Mouse (Mus musculus) left cerebral cortex, postnatal 10 days (tissue): ENCODE data around the gene Mrpl28. TPM values are rescaled to one million over a fixed set of nuclear protein-coding genes. Genes with fewer than 3 reads are reported as not detected.
"Not testable (repeated sequence)": the region's sequence is repeated elsewhere in the genome, so short reads cannot be mapped to it uniquely, and the experiment has no call there.

Source experiments
- DNase-seq, 2 experiments: peaks; one replicate each; pipeline ENCODE4 v3.0.0; 2021 to 2022; ENCODE audit warnings: low spot score in 2 of 2, mixed read lengths in 1 of 2; ENCODE audit errors: extremely low spot score in 1 of 2
- intact Hi-C: fragments of 180-260 bp; cut with DNase I; formaldehyde crosslinking; loops from one replicate; pipeline ENCODE4 v1.15.1; 2025
- total RNA-seq, 2 experiments: library from RNA; stranded (reverse); gene quantifications; 2 replicates each; pipeline ENCODE4 v1.2.3; 2021

Gene Mrpl28
- total RNA-seq, 2 experiments from 2014 or later = 78.1 to 82.1 TPM

DNA sequence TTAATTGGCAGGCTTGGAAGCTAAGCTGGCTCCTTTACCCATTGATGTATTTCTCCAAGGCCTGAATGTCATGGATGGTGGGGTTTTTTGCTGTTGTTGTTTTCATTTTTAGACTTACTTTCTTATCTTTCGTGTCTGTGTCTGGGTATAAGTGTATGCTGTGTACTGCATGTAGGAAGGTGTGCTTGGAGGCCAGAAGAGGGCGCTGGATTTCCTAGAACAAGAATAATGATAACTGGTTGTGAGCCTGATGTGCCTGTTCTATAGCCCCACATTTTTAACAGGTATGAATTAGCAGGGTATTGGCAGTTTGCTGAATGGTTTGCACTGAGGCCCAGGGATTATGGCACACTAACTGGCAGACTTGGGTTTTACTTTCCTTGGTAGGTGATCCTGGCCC, 25.8 kb downstream of the Mrpl28 start:
- DNase-seq = no peak
- intact Hi-C loops = no loop called here

DNA sequence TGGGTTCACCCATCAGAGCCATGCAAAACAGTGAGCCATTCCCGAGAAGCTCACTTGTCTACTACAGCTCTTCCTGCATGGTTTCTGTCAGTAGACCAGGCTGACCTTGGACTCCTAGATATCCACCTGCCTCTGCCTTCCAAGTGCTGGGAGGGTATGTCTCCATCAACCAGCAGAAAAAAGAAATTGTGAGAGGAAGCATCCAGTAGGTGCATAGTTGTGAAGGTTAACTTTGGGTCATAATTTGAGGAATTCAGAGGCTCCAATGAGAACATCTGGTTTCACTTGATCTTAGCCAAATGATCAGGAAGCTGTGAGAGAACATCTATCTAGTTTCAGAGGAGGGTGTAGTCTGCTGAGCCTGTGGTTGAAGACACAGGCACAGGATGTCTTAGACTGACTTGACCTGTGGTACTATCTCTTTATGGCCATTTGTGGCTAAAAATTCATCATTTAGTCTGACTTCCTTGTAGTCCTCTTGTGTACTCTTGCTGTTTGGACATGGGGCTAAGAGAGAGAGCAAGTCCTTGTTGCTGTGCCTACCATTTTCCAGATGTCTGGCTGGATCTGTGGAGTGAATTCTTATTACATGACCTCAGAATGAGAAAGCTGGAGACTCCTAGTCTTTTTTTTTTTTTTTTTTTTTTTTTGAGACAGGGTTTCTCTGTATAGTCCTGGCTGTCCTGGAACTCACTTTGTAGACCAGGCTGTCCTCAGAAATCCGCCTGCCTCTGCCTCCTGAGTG, 28.8 kb downstream of the Mrpl28 start:
- intact Hi-C loops = no loop called here
- DNase-seq = no peak

DNA sequence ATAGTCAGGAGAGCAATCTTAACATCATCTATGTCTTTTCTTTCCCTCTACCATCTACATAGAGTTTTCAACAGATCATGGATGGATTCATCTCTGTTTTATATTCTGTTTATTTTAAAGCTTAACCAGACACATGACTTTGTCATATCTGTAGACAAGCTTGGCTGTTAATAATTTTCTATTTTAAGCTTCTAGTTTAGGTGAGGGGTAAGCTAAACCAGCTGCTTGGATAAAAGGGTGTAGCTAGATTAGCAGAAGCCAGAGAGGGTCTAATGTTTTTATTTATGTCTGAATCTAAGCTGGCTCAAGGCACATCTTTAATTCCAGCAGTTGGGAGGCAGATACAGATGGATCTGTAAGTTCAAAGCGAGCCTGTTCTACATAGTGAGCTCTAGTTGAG, 39.4 kb downstream of the Mrpl28 start:
- no peak for DNase-seq
- intact Hi-C loops = no loop called here

DNA sequence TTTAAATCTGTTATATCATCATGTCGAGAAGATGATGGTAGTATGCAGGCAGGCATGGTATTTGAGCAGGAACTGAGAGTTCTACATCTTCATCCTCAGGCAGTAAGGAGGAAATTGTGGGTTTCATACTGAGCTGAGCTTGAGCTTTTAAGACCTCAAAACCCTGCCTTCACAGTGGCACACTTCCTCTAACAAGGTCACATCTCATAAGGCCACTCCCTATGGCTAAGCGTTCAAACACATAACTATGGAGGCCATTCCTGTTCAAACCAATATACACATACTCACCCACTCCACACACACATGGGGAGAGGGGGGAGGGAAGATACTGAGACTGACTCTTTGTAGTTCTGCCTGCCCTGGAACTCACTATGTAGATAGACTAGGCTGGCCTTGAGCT, 44.7 kb downstream of the Mrpl28 start:
- no peak for DNase-seq
- intact Hi-C loops = no loop called here

DNA sequence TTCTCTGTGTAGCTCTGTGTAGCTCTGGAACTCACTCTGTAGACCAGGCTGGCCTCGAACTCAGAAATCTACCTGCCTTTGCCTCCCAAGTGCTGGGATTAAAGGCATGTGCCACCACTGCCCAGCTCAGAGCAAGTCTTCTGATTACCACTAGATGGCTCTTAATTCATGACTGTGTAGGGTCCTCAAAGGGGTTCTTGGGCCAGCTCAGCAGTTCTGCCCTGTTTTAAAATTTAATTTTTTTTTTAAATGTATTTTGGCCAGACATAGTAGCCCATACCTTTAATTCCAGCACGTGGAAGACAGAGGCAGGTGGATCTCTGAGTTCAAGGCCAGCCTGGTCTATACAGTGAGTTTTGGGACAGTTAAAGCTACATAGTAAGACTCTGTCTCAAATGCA, 51.9 kb downstream of the Mrpl28 start:
- intact Hi-C loops, DNase-seq: not testable (repeated sequence)

Other genes starting within 250 kb of the Mrpl28 start
- gene Mettl26, start 248.4 kb upstream of the Mrpl28 start, total RNA-seq = 10 to 100 TPM; 34.8 to 36.0 TPM
- 1 to 10 TPM in 1 of 2 experiments, under 1 TPM in 1; 0.63 to 1.4 TPM for gene Wfikkn1, start 242.6 kb upstream of the Mrpl28 start, total RNA-seq
- 10 to 100 TPM; 46.2 to 53.4 TPM for gene Rab40c, start 203.8 kb upstream of the Mrpl28 start, total RNA-seq
- 100 to 1,000 TPM; 123 to 126 TPM for gene Pigq, start 178.6 kb upstream of the Mrpl28 start, total RNA-seq
- not detected for gene Nhlrc4, start 178.5 kb upstream of the Mrpl28 start, total RNA-seq
- not detected for gene A930017K11Rik, start 170.9 kb upstream of the Mrpl28 start, total RNA-seq
- 10 to 100 TPM; 41.5 to 42.5 TPM for gene Capn15, start 137.7 kb upstream of the Mrpl28 start, total RNA-seq
- 10 to 100 TPM; 67.5 to 73.8 TPM for gene Rab11fip3, start 53.9 kb upstream of the Mrpl28 start, total RNA-seq
- gene Decr2, start 33.2 kb upstream of the Mrpl28 start, total RNA-seq = 10 to 100 TPM; 25.2 to 27.2 TPM
- gene Nme4, start 27.9 kb upstream of the Mrpl28 start, total RNA-seq = 1 to 10 TPM; 3.0 to 3.9 TPM
- gene Tmem8, start 10.2 kb upstream of the Mrpl28 start, total RNA-seq = 1 to 10 TPM; 9.0 to 9.9 TPM
- gene Axin1, start 15.2 kb downstream of the Mrpl28 start, total RNA-seq = 10 to 100 TPM; 24.0 to 26.2 TPM
- 1 to 10 TPM in 1 of 2 experiments, under 1 TPM in 1; 0.67 to 1.1 TPM for gene Pdia2, start 75.6 kb downstream of the Mrpl28 start, total RNA-seq
- 10 to 100 TPM; 72.4 to 73.3 TPM for gene Rgs11, start 79.5 kb downstream of the Mrpl28 start, total RNA-seq
- 100 to 1,000 TPM; 228 to 258 TPM for gene Arhgdig, start 84.3 kb downstream of the Mrpl28 start, total RNA-seq
- 10 to 100 TPM; 18.2 to 21.3 TPM for gene Fam234a, start 120.7 kb downstream of the Mrpl28 start, total RNA-seq
- gene Luc7l, start 129.4 kb downstream of the Mrpl28 start, total RNA-seq = 10 to 100 TPM; 83.1 to 83.4 TPM